Comparison of ENCODE assay signal across 23 mouse cellular contexts in genomic region chr10:91437917-91438316, GRCm38 (mm10).
A peak's percentile ranks its signal among the peaks of the same experiment; 100 is the strongest.
DNase-seq lines count a peak whose midpoint lies in the region; ATAC-seq and TF ChIP-seq lines count a peak whose summit lies in the region.
"Had no signal": no experiment of that assay in that cellular context is flagged by ENCODE, and none has a peak within 500 bp of the region (broad histone marks: within the 10 kb centered on the region; RNA-seq: fewer than 3 reads in every experiment).

No protein-coding gene starts in this region.

- no peak overlapping the region for H3K4me2 ChIP-seq in hindbrain, embryonic 11.5 days (replicated peaks; ENCODE audit: low read depth, low read length)
- no peak overlapping the region for H3K4me2 ChIP-seq in hindbrain, embryonic 12.5 days (replicated peaks)
- no peak overlapping the region for H3K4me2 ChIP-seq in hindbrain, embryonic 16.5 days (ENCODE audit: low read length)
- no peak overlapping the region for H3K4me2 ChIP-seq in hindbrain, embryonic 13.5 days
- H3K4me2 ChIP-seq in hindbrain, embryonic 14.5 days (replicated peaks): no peak overlapping the region

- H3K27ac ChIP-seq in hindbrain, embryonic 11.5 days (ENCODE audit: low read depth, low read length): no peak overlapping the region
- no peak overlapping the region for H3K27ac ChIP-seq in hindbrain, embryonic 10.5 days
- H3K27ac ChIP-seq in hindbrain, embryonic 12.5 days: no peak overlapping the region
- no peak overlapping the region for H3K27ac ChIP-seq in hindbrain, embryonic 16.5 days (ENCODE audit: low read depth, low read length)
- no peak overlapping the region for H3K27ac ChIP-seq in hindbrain, embryonic 13.5 days
- no peak overlapping the region for H3K27ac ChIP-seq in hindbrain, embryonic 14.5 days

- TF ChIP-seq POLR2A in brain, embryonic 14.5 days (IDR thresholded peaks at IDR 0.05; ENCODE audit: borderline replicate concordance, extremely low read depth, insufficient read depth, insufficient read length, poor library complexity, severe bottlenecking): no peak

- H3K27me3 ChIP-seq in hindbrain, embryonic 11.5 days (ENCODE audit: control insufficient read depth, insufficient read depth, low read length): no peaks in the 10 kb centered on the region
- no peaks in the 10 kb centered on the region for H3K27me3 ChIP-seq in hindbrain, embryonic 10.5 days (ENCODE audit: insufficient read depth, poor library complexity, severe bottlenecking)
- no peaks in the 10 kb centered on the region for H3K27me3 ChIP-seq in hindbrain, embryonic 12.5 days
- H3K27me3 ChIP-seq in hindbrain, embryonic 16.5 days (replicated peaks; ENCODE audit: control insufficient read depth, insufficient read depth, low read length): no peaks in the 10 kb centered on the region
- no peaks in the 10 kb centered on the region for H3K27me3 ChIP-seq in hindbrain, embryonic 13.5 days
- H3K27me3 ChIP-seq in hindbrain, embryonic 14.5 days (ENCODE audit: control insufficient read depth, insufficient read depth, low read length): no peaks in the 10 kb centered on the region
- H3K27me3 ChIP-seq: CH12.LX, Patski had no signal

- H3K4me3 ChIP-seq in hindbrain, embryonic 11.5 days (ENCODE audit: low read depth, low read length): no peak overlapping the region
- no peak overlapping the region for H3K4me3 ChIP-seq in hindbrain, embryonic 10.5 days
- H3K4me3 ChIP-seq in hindbrain, embryonic 12.5 days: no peak overlapping the region
- H3K4me3 ChIP-seq in hindbrain, embryonic 16.5 days (ENCODE audit: low read length): no peak overlapping the region
- H3K4me3 ChIP-seq in hindbrain, embryonic 13.5 days: no peak overlapping the region
- no peak overlapping the region for H3K4me3 ChIP-seq in hindbrain, embryonic 14.5 days (replicated peaks; ENCODE audit: low read length)

- ATAC-seq in hindbrain, embryonic 11.5 days (ENCODE audit: low FRiP score): 0 out of 2 replicates have a peak, but pooled peaks have one; percentile 51
- peak; percentile 55 for ATAC-seq in hindbrain, embryonic 12.5 days (ENCODE audit: low FRiP score)
- no peak for ATAC-seq in hindbrain, embryonic 16.5 days
- peak; percentile 52; the same call in 1 of the 2 replicates for ATAC-seq in hindbrain, embryonic 13.5 days (ENCODE audit: low FRiP score)
- no peak for ATAC-seq in hindbrain, embryonic 14.5 days (ENCODE audit: low FRiP score)
- ATAC-seq: activated CD4-positive, CD25-positive, alpha-beta regulatory T cell, adult 4 months; CD4-positive, CD25-positive, alpha-beta regulatory T cell, adult 4 months; Patski had no signal

- 82% methylated on average over 5 of the region's 5 CpGs for WGBS in hindbrain, embryonic 11.5 days
- WGBS in hindbrain, embryonic 10.5 days: 84% methylated on average over 5 of the region's 5 CpGs
- 60% methylated on average over 5 of the region's 5 CpGs for WGBS in hindbrain, embryonic 12.5 days
- WGBS in hindbrain, embryonic 16.5 days: 60% methylated on average over 5 of the region's 5 CpGs
- WGBS in hindbrain, embryonic 13.5 days: 54% methylated on average over 5 of the region's 5 CpGs
- 57% methylated on average over 5 of the region's 5 CpGs for WGBS in hindbrain, embryonic 14.5 days

- H3K9me3 ChIP-seq in hindbrain, embryonic 11.5 days (ENCODE audit: control insufficient read depth, low read length): no peaks in the 10 kb centered on the region
- H3K9me3 ChIP-seq in hindbrain, embryonic 10.5 days: no peaks in the 10 kb centered on the region
- H3K9me3 ChIP-seq in hindbrain, embryonic 12.5 days (replicated peaks): no peaks in the 10 kb centered on the region
- H3K9me3 ChIP-seq in hindbrain, embryonic 16.5 days (ENCODE audit: control insufficient read depth, low read length): no peaks in the 10 kb centered on the region
- no peaks in the 10 kb centered on the region for H3K9me3 ChIP-seq in hindbrain, embryonic 13.5 days
- H3K9me3 ChIP-seq in hindbrain, embryonic 14.5 days (ENCODE audit: control insufficient read depth, low read length): no peaks in the 10 kb centered on the region

- TF ChIP-seq CTCF in brain, embryonic 14.5 days (IDR thresholded peaks at IDR 0.05; ENCODE audit: borderline replicate concordance, extremely low read depth, insufficient read depth, insufficient read length): no peak

- H3K36me3 ChIP-seq in hindbrain, embryonic 11.5 days (ENCODE audit: control insufficient read depth, insufficient read depth, low read length): no peaks in the 10 kb centered on the region
- no peaks in the 10 kb centered on the region for H3K36me3 ChIP-seq in hindbrain, embryonic 10.5 days
- no peaks in the 10 kb centered on the region for H3K36me3 ChIP-seq in hindbrain, embryonic 12.5 days
- no peaks in the 10 kb centered on the region for H3K36me3 ChIP-seq in hindbrain, embryonic 16.5 days (ENCODE audit: control insufficient read depth, insufficient read depth, low read length)
- no peaks in the 10 kb centered on the region for H3K36me3 ChIP-seq in hindbrain, embryonic 13.5 days
- no peaks in the 10 kb centered on the region for H3K36me3 ChIP-seq in hindbrain, embryonic 14.5 days (replicated peaks; ENCODE audit: control insufficient read depth, insufficient read depth)
- H3K36me3 ChIP-seq: G1E had no signal

- no peak overlapping the region for H3K9ac ChIP-seq in hindbrain, embryonic 11.5 days (ENCODE audit: low read depth, low read length)
- no peak overlapping the region for H3K9ac ChIP-seq in hindbrain, embryonic 12.5 days
- no peak overlapping the region for H3K9ac ChIP-seq in hindbrain, embryonic 16.5 days (ENCODE audit: low read depth, low read length)
- H3K9ac ChIP-seq in hindbrain, embryonic 13.5 days: no peak overlapping the region
- H3K9ac ChIP-seq in hindbrain, embryonic 14.5 days: no peak overlapping the region

- DNase-seq in hindbrain, embryonic 11.5 days (ENCODE audit: low spot score): no peak
- no peak for DNase-seq in hindbrain, embryonic 10.5 days (ENCODE audit: low spot score)
- DNase-seq in hindbrain, embryonic 14.5 days (ENCODE audit: low spot score): no peak
- DNase-seq in brain, embryonic 14.5 days (ENCODE audit: low read depth): peak; percentile 29
- DNase-seq in adrenal gland, postnatal 10 days: no peak
- DNase-seq: adrenal gland, adult 2 months; adrenal gland, adult 8-10 months; adrenal gland, postnatal 14 days; adrenal gland, postnatal 25 days; adrenal gland, postnatal 36 days; B cell, adult 2 months; cerebellum, adult 11 months; cerebellum, adult 11-12 months; cerebellum, adult 18-20 months; cerebellum, adult 2 months had no signal

- H3K4me1 ChIP-seq in hindbrain, embryonic 11.5 days (replicated peaks; ENCODE audit: control insufficient read depth, insufficient read depth, low read length): no peaks in the 10 kb centered on the region
- H3K4me1 ChIP-seq in hindbrain, embryonic 10.5 days (replicated peaks): 0 out of 2 replicates have a peak, but pooled peaks cover 3% of the 10 kb centered on the region
- 0 out of 2 replicates have a peak, but pooled peaks cover 13% of the 10 kb centered on the region for H3K4me1 ChIP-seq in hindbrain, embryonic 12.5 days
- 0 out of 2 replicates have a peak, but pooled peaks cover 5% of the 10 kb centered on the region for H3K4me1 ChIP-seq in hindbrain, embryonic 16.5 days (ENCODE audit: control insufficient read depth, insufficient read depth, low read depth, low read length)
- peaks cover 25% of the 10 kb centered on the region for H3K4me1 ChIP-seq in hindbrain, embryonic 13.5 days (replicated peaks)
- H3K4me1 ChIP-seq in hindbrain, embryonic 14.5 days (replicated peaks; ENCODE audit: control insufficient read depth, insufficient read depth, low read length): peaks cover 14% of the 10 kb centered on the region; the same call in 1 of the 2 replicates

Comparison
In these comparisons a context has a peak if more than half of its experiments do, and no peak if none do; other contexts are left out.
1. ATAC-seq: peak in hindbrain, embryonic 11.5 days (single experiment), hindbrain, embryonic 12.5 days (single experiment) and hindbrain, embryonic 13.5 days (single experiment); none in hindbrain, embryonic 16.5 days (single experiment) and hindbrain, embryonic 14.5 days (single experiment).